Mouse (Mus musculus): ENCODE data around the gene Rsu1.

Gene Rsu1

DNA sequence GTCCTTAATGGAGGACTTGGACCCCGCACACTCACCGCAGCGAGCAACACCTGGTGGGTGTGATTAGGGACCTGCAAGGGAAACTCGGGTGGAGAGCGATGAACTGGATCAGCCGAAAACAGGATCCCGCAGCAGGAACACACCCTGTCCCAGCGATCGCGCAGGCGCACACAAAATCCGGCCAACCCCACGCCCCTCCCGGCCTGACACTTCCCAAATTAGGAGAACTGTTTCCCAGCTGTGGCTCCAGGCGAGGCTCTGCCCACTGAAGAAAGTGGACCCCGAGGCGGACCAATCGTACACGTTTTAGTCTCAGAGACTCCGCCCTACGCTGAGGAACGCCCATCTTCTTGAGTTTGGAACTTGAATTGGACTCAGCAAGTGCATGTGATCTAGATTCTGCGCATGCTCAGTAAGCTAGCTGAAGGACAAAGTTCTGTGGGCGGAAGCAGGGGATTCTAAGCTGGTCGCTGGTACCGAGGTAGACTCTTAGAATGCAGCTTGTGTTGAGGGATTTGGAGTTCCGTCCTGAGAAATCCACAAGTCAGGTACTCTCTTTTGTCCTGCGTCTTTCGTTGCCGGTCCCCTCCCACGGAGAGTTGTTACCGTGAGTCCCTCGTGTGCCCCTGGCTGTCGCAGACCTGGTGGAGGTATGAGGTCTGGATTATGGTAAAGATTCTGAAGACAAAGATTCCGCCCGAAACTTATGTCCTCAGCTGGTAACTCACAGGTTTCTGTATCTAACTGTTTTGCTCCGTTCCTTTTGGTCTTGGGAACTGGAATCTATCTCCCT, at the start of gene Rsu1:
TSS of gene Rsu1 (minus strand) at position 251 of the 793 bp plus-strand sequence.
- DNase-seq = peak; percentile 96

DNA sequence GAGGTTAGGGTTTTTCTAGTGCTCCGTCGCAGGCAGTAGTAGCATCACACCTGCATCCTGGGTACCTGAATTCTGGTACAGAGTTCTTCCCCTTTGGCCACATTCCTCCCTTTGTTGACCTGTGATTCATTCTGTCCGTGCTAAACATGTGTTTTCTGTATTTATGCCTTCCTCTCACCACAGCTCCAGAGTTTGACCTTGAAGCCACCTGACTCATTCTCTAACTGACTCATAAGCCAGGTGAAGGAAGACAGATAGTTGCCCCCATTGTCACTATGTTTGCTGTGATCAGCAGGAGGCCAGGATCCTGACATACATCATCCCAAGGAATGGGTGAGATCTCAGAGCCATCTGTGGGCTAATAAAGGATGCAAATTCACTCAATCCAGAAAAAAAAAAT, 32.2 kb upstream of the Rsu1 start:
- DNase-seq = no peak

DNA sequence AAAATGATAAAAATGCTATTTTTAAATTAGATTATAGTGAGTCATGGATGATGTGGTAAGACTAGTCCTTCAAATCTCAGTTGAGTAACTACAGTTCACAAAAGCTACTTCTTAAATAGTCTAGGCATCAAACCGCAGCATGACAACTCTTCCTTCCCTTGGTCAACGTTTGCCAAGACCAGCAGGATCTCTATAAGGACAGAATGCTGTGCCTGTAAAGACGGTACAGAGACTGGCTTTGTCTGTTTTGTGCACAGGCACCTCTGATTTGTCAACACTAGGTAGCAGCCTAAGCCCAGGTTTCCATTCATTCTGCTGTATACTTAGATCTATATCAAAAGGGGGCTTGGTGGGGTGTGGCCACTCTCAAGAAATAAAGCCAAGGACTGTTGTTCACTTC, 27.8 kb upstream of the Rsu1 start:
- peak; percentile 25 for DNase-seq

DNA sequence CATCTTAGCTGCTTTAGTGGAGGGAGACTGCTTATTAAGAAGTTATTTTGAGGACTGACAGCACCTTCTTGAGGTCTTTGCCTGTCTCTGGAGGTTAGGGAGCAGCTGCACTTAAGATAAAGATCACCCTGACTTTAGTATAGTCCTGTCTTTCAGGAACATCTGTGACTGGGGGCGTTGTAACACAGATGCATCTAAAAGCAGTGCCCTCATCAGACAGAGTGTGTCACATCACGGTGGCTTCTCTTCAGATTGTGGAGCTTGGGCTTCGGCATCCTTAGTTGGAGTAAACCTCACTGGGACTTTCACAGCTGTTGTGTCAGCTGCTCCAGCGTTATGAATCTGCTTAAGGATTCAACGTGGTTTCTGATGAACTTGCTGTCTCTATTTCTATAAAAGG, 26.5 kb upstream of the Rsu1 start:
- no peak for DNase-seq

DNA sequence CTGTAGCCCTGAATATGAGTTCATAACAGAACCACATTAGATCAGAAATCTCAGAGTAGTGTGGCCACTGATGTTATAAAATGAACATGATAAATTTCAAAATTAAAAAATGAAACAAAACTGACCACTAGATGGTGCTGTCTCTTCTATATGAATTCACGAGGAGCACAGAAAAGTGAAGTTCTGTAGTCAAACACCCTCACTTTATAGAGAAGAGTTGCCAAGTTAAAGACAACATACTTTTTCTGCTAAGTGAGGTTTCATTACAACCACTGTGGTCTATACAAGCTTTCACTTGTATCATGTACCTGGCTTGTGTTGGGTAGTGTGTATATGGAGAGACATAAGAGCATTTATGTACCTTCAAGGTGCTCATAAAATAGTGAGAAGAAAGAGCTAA, 19.4 kb upstream of the Rsu1 start:
- no peak for DNase-seq

DNA sequence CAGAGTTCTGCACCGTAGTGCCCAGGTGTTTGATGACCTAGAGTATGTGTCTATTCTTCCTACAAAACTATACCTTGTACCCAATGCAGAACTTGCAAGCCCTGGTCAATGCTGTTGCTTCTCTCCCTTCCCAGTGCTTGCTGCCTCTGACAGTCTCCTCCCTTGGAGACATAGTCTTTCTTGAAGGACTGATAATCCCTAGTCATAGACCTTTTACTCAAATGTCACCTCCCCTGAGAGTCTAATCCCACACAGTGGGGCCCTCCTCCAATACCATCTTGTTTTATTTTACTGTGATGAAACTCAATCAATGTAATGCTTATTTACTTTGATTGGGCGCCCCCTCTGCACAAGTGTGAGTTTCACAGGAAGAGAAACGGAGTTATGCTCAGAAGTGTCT, 18.9 kb upstream of the Rsu1 start:
- no peak for DNase-seq

DNA sequence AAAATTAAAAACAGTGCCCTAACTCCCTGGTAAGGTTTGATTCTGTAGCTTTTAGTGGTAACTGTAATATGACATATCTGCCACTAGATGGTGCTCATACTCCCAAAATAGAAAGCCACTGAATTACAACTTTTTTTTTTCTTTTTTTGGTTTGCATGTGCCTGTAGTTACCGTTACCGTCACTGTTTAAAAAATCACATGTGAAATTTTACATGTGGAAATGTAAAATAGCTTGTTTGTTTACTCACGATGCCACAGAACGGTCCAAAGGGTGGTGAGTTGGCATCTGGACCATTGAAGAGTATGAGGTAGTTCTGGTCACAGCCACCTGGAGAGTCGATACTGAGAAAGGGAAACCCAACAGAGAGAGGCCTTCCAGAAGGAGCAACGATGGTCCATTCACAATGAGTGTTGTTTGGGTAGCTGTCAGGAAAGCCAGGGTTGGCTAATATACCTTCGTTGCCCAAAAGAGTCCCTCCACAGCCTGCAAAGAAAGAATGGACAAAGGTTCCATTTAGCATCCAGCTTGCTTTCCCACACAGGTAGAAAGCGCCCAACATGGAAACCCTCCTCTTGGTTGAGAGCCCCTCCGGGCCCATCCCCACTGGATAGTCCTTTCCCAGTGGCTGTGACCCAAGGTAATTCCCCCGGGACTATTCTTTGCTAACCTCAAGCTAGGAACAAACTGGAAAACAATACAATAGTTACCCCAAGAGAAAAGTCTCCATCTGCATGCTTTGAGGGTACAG, 7.1 kb upstream of the Rsu1 start:
- no peak for DNase-seq

DNA sequence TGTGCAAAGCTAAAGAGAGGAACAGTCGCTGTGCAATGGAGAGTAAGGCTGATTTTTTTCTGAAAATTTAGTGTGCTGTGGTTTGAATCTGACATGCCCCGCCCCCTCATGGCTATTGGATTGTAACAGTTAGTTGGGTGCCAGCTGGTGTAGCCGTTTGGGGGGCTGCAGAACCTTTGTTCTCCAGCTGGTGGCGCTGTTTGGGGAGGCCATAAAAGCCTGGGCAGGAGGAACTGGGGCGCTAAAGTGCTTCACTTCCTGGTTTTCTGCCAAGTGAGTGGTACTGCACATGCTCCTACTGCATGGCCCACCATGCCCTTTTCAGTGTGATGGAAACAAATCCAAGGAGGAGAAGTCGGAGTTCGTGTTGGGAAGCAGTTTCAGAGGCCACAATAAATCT, 4.7 kb upstream of the Rsu1 start:
- DNase-seq = no peak

DNA sequence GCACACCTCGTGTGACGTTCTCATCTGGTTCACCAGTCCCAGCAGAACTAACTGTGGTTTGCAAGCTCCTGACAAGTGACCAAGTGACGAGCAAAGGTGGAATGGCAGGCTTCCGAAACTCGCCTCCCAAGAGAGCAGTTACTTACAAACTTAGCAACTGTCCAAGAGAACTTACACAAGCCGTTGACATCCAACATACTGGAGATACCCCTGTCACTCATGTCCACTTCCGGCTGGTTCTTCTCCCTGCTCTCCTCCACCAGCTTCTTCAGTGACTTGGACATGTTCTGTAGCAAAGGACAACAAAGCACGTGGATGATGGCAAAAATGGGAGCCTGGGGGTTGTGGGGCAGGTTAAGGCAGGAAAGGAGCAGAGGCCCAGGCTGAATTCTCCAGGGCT, 479 bp downstream of the Rsu1 start:
- no peak for DNase-seq

DNA sequence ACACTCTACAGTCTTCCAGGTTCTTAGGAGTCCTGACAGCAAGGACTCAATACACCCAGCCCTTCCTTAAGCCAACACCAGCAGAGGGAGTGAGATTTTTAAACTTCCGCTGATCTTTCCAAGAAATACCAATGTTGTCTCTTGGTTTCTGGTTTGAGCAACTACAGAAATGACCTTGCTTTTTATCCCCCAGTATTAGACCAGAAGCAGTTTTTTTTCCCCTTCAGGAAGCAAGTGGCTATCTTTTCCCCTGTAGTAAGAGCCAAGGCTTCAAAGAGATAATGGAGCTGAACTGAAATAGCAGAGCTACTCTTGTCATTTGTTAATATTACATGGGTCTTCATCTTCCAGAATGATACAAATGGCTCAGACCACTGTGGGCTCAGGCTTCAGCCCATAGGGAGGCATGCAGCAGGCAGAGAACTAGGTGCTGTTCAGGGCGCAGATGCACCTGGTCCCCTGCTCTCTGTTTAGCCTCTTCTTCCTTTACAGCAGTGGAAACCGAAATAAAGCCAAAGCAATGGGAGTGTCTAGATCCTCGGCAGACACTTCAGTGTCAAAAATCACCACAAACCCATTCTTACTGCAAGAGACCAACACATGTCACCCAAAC, 2.4 kb downstream of the Rsu1 start:
- DNase-seq = no peak

DNA sequence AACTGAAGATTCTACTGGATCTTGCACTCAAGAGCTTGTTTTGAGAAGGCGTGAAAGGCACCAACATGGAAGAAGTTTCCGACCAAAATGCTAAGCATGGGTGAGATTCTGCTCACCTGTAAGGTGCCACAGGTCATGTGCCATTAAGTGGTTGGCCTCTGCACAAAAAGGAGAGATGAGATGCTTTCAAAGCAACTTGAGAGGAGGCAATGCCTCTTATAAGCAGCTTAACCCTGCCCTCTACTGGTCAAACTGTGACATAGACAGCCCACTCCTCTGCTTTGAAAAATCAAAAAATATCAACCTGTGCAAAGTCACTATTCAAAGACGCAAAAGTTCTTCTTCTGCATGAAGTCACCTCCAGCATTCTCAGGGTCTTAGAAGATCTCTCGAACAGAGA, 6.3 kb downstream of the Rsu1 start:
- DNase-seq = peak; percentile 15

DNA sequence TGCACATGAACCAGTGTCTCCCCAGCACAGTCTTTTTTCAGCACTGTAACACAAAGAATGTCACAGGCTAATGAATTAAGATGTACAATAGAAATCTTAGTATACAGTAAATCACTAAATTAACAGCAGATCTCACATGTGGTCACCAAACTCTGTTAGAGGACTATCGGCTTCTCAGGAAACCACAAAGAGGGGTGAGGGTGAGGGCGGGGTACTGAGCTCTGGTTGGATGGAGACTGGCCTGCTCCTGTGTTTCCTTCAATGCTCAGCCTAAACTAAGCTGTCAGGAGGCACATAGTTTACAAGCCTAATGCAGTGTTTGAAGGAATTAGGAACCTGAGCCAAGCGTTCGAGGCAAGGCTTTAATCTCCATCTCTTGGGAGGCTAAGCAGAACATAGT, 8.1 kb downstream of the Rsu1 start:
- no peak for DNase-seq

DNA sequence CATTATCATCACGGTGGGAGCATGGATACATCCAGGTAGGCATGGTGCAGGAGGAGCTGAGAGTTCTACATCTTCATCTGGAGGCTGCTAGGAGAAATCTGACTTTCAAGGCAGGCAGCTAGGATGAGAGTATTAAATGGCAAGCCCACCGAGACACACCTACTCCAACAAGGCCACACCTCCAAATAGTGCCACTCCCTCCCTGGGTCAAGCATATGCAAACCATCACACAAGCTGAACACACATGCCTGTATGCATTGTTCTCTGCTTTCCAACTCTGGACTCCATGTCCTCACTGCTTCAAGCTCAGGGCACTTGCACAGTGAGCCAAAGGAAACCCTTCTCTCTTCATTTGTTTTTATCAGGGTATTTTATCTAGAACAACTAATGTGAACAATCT, 12.6 kb downstream of the Rsu1 start:
- DNase-seq = no peak

DNA sequence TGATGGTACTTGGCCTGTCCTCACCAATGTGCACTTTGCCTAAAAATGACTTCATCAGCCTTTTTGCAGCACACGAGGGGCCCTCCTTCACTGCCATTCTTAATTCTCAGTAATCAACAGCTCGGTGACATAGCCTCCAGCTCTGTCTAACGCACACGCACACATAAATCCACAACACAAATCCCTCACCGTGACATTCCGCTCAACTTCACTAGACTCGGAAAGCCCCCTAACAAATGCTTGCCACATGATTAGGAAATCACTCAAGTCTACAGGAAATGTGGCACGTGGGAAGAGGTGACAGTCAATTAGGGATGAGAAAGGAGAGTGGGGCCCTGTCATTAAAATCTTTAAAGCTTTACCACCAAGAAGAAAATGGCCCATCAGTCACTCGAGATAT, 30.5 kb downstream of the Rsu1 start:
- DNase-seq = no peak

DNA sequence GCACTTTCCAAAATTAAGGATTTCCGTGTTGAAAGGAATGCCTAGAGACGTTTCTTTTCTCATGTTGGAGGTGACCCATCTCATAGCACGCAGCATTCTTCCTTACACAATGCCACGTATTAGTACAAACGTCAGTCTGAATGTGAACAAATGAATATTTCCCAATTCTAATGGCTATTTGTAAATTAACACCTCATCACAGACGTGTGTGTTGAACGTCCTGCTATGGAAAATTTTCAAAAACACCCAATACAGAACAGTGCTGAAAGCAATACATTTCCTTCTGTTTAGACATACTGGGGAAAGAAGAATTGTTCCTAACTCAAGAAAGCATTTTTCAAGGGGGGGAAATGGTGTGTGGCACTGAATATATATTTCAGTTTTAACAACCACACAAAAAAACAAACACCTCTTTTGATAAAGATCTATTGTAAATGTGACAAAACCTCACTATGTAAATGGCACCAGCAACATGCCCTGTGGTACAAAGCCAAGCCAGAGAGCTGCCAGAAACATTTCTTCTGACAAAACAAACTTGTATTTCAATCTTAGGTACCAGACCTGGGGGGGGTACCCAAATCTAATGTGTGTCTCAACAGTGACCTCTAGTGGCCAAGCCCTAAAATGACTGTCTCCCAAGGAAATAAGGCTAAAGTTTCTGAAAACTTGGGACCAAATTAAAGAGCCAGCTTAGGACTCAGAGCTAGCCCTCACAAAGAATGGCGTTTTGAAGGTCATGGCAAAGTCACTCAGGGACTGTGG, 33.9 kb downstream of the Rsu1 start:
- peak; percentile 62 for DNase-seq

DNA sequence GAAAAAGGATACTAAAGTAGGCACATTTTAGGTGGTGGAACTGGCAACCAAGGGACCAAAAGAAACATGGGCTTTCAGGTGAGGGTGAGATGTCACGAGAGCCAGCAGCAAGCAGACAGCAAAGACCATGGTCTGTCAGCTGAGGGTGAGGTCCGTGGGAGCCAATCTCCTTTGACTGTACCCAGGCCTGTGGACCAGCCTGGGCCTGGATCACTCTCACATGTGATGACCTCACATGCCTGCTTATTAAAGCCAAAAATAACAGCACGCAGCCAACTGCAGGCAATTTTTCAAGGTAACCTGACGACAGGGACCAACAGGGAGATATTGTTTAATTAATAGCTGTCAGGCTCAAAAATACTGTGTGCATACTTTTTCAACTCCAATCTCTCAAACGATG, 35.5 kb downstream of the Rsu1 start:
- no peak for DNase-seq

DNA sequence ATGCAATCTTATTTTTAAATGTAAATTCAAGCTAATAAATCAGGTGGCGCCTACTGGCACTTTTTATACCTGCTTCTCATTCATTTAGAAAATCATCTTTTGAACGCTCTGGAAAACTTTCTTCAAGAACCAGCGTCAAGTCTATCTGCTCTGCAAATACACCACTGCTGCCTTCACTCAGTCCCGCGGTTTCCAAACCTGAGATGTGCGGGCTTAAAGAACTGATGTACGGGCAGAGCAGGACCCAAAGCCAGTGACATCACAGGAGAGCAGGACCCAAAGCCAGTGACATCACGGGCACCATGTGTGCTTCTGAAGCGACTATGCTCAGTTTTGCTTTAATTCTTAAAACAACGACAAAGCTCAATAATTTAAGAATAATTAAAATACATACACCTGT, 36.4 kb downstream of the Rsu1 start:
- DNase-seq = no peak

DNA sequence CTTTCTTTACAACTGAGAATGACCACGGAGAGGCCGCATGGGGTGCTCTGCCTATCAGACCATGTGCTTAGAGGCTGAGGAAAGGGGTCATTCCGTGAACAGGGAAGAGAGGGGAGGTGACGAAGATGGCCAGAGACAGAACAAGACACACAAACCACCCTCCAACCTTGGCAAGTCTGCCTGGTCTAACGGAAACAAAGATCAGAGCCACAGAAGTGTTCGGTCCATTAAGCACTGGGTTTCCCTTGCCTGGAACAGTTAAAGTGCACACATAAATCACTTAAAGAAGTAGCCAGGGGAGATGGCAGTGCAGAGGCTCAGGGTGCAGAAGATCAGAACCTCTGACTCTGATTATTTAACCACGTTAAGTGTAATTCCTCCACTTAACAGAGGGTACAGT, 37.3 kb downstream of the Rsu1 start:
- no peak for DNase-seq

DNA sequence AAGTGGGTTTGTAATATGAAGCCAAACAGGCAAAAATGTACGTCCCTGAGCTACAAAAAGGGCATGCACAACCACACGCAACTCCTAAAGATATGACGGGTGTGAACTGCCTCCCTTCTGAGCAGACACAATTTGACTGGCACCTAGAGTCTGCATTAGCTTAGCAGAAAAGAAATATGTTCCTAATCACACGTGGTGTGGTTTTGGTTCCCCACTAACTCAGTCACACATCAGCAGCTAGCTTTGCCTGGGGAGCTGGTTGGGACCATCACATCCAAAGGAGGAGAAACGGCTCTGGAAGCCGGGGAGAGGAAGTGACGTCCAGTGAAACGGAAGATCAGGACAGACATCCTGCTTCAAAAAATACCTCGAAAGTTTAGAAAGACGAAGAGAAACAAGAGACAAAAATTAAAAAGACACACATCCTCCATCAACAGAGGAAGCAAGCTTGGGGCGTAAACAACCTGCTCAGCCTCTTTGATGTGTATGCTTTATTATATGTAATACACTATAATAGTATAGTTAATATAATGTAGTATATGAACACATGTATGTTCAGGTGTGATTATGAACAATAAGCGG, 37.9 kb downstream of the Rsu1 start:
- DNase-seq = peak; percentile 19

DNA sequence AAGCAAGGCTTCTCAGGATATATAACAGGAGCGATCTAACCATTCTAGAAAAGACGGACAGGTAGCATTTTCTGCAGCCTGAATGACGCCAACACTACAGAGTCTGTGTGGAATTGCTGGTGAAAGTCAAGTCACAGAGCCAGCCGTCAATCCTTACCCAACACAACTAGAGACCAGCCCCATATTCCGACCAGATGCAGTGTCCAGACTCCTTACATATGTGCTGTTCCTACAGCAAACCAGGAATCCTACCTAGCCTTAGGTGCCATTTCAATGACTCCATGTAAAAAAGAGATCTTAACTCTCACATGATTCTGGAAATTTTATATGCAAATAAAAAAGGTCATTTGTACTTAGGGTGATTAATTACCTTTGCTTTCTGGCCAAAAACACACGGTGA, 38.9 kb downstream of the Rsu1 start:
- no peak for DNase-seq

DNA sequence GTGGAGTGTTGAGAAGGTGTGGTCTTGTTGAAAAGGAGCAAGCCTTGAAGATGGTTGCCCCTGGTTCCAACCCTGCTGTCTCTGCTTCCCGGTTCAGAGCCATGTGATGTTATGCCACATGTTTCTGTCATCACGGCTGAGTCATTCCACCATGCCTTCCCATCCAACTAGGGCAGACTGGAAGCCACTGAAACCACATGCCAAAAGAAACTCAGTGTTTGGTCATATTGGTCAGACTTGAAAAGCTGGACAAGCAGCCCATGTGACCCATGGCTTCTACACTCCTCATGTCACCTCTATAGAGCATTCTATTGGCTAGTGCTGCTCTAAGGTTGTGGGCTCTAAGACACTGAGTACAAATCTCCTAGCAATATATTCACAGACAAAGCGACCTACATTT, 41.5 kb downstream of the Rsu1 start:
- no peak for DNase-seq

DNA sequence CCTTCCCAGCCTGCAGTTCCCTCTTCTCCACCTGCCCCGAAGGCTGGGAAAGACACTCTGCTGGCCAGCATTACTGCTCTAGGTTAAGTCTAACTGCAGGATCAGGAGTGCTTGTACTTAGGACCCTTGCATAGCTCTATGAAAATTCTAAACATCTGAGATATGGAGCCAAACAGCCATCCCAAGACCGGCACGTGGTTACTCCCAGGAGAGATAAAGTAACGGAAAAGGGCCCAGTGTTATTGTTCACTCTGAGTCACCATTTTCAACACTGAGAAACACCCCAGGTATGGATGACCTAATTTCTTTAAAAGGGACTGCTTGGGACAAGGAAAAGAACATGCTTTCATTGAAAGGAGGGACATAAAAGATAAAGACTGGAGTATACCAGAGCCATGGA, 45.2 kb downstream of the Rsu1 start:
- no peak for DNase-seq

DNA sequence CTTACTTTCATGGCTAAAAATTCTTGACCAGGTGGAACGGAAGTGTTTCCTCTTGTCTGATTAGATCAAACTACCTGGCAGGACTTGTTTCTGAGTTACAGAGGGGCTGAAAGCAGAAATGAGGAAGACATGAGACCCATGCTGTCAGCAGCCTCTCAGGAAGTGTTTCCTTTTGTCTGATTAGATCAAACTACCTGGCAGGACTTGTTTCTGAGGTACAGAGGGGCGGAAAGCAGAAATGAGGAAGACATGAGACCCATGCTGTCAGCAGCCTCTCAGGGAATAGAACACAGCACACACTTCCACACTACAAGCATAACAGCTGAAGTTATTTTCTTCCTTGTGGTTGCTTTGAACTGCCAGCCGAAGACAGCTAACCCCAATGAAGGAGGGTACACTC, 46.7 kb downstream of the Rsu1 start:
- DNase-seq = no peak
